Mouse (Mus musculus): ENCODE results near the gene Ppp1r12c. TPM values are rescaled to one million over a fixed set of nuclear protein-coding genes. Genes with fewer than 3 reads are reported as not detected.

The Ppp1r12c gene
- 267 and 1,249 TPM in 2 replicates for polyA plus RNA-seq (2012; ENCODE audit: insufficient read depth, low replicate concordance)

- H3K4me3 ChIP-seq (replicated peaks): peak within 1 kb of the TSS; percentile 100
- peaks cover 83% of the 10 kb centered on the region for H3K4me1 ChIP-seq
- no peaks in the 10 kb centered on the region for H3K9me3 ChIP-seq
- peaks cover 34% of the 10 kb centered on the region for H3K36me3 ChIP-seq (replicated peaks; ENCODE audit: low read length)
- H3K27me3 ChIP-seq (replicated peaks): no peaks in the 10 kb centered on the region
- no peak for TF ChIP-seq GATA1 (IDR thresholded peaks at IDR 0.05; ENCODE audit: borderline replicate concordance, low read length)
- no peak for TF ChIP-seq FLI1 (IDR thresholded peaks at IDR 0.05; ENCODE audit: low read length)
These were observed at the start of gene Ppp1r12c for GRCm38 (mm10) chr7:4501558-4502397. Gene Ppp1r12c, minus strand, starts transcription at chr7:4501680.

DNA sequence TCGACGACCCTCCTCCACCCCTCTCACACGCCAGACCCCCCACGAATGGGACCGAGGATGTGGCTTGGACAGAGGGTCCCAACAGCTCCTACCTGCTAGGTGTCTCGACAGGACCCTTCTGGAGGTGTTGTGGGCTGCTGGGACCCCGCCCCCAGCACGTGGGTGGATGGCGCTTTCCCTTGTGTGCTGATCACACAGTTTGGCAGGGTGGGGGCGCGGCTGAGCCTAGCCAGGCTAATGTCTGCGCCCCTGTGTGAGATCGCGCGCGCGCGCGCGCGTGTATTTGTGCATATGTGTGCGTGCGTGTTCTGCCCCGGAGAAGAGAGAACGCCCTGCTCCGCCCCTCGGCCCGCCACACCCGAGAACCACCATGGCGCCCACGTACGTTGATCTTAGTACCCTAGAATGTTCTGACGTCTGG is 45.8 kb upstream of the Ppp1r12c start, which contains the start of gene Syt5:
Gene Syt5 (minus strand): TSS at position 321 of the 421 bp plus-strand sequence.
- Histone ChIP-seq H3K27me3 (replicated peaks) (peaks cover 68% of the 10 kb centered on the region), H3K4me1 (peaks cover 12% of the 10 kb centered on the region), H3K36me3 (replicated peaks; ENCODE audit: low read length) (no peaks in the 10 kb centered on the region), H3K9me3 (no peaks in the 10 kb centered on the region), H3K4me3 (replicated peaks) (peak within 1 kb of the TSS; percentile 50)
- TF ChIP-seq FLI1 (IDR thresholded peaks at IDR 0.05; ENCODE audit: low read length): no peak

DNA sequence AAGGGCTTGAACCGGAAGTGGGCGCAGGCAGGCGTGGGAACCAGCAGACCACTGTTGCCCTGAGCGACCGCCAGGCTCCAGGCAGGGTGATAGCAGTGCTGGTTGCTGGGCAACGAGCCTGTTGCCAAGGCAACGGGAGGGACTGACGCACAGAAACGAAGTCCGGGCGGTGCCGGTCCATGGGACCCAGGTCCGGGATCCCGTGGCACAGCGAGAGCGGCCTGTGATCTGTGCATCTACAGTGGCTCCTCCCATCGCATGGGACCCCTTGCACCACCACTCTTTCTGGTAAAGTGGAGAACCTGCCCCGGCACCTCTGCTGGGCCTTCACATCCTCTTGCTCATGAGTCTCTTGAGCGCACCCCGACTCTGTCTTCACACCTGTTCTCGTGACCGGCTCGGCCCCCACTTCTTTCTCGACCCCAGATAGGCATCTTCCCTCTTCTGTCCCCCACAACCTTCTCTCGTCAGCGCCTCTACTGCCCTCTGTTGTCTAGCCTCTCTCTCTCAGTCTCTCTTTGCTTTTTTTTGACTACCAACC is 45.2 kb upstream of the Ppp1r12c start:
- H3K36me3 ChIP-seq (replicated peaks; ENCODE audit: low read length): no peaks in the 10 kb centered on the region

GRCm38 (mm10) chr7:4546050-4546449 is 44.6 kb upstream of the Ppp1r12c start:
- Histone ChIP-seq H3K36me3 (replicated peaks; ENCODE audit: low read length) (no peaks in the 10 kb centered on the region), H3K4me1 (peaks cover 12% of the 10 kb centered on the region), H3K4me3 (replicated peaks) (no peak overlapping the region), H3K27me3 (replicated peaks) (peaks cover 61% of the 10 kb centered on the region), H3K9me3 (no peaks in the 10 kb centered on the region)
- TF ChIP-seq FLI1 (IDR thresholded peaks at IDR 0.05; ENCODE audit: low read length) (no peak), GATA1 (IDR thresholded peaks at IDR 0.05; ENCODE audit: borderline replicate concordance, low read length) (no peak)

More for the DNA sequence above, 45.2 kb upstream of the Ppp1r12c start:
- Histone ChIP-seq H3K27me3 (replicated peaks) (peaks cover 65% of the 10 kb centered on the region), H3K4me1 (peaks cover 12% of the 10 kb centered on the region), H3K9me3 (no peaks in the 10 kb centered on the region), H3K4me3 (replicated peaks) (no peak overlapping the region)
- TF ChIP-seq GATA1 (IDR thresholded peaks at IDR 0.05; ENCODE audit: borderline replicate concordance, low read length) (no peak), FLI1 (IDR thresholded peaks at IDR 0.05; ENCODE audit: low read length) (no peak)

- TF ChIP-seq GATA1 (IDR thresholded peaks at IDR 0.05; ENCODE audit: borderline replicate concordance, low read length): no peak
- TF ChIP-seq FLI1 (IDR thresholded peaks at IDR 0.05; ENCODE audit: low read length): no peak
- H3K4me1 ChIP-seq: peaks cover 10% of the 10 kb centered on the region
- H3K9me3 ChIP-seq: no peaks in the 10 kb centered on the region
- H3K27me3 ChIP-seq (replicated peaks): peaks cover 56% of the 10 kb centered on the region
- H3K4me3 ChIP-seq (replicated peaks): no peak overlapping the region
- H3K36me3 ChIP-seq (replicated peaks; ENCODE audit: low read length): no peaks in the 10 kb centered on the region
These were observed 40.5 kb upstream of the Ppp1r12c start for GRCm38 (mm10) chr7:4542013-4542412.

- peaks cover 49% of the 10 kb centered on the region for H3K27me3 ChIP-seq (replicated peaks)
- no peak for TF ChIP-seq GATA1 (IDR thresholded peaks at IDR 0.05; ENCODE audit: borderline replicate concordance, low read length)
- no peak for TF ChIP-seq FLI1 (IDR thresholded peaks at IDR 0.05; ENCODE audit: low read length)
- H3K4me3 ChIP-seq (replicated peaks): no peak overlapping the region
- H3K36me3 ChIP-seq (replicated peaks; ENCODE audit: low read length): no peaks in the 10 kb centered on the region
- peaks cover 3% of the 10 kb centered on the region for H3K4me1 ChIP-seq
- no peaks in the 10 kb centered on the region for H3K9me3 ChIP-seq
These were observed 39.9 kb upstream of the Ppp1r12c start for GRCm38 (mm10) chr7:4541344-4541743.

- no peaks in the 10 kb centered on the region for H3K36me3 ChIP-seq (replicated peaks; ENCODE audit: low read length)
- no peaks in the 10 kb centered on the region for H3K9me3 ChIP-seq
- no peak overlapping the region for H3K4me3 ChIP-seq (replicated peaks)
- H3K27me3 ChIP-seq (replicated peaks): peaks cover 50% of the 10 kb centered on the region
- peaks cover 3% of the 10 kb centered on the region; the same call in 1 of the 2 replicates for H3K4me1 ChIP-seq
- TF ChIP-seq FLI1 (IDR thresholded peaks at IDR 0.05; ENCODE audit: low read length): no peak
- TF ChIP-seq GATA1 (IDR thresholded peaks at IDR 0.05; ENCODE audit: borderline replicate concordance, low read length): no peak
These were observed 37.5 kb upstream of the Ppp1r12c start for GRCm38 (mm10) chr7:4539019-4539418.

DNA sequence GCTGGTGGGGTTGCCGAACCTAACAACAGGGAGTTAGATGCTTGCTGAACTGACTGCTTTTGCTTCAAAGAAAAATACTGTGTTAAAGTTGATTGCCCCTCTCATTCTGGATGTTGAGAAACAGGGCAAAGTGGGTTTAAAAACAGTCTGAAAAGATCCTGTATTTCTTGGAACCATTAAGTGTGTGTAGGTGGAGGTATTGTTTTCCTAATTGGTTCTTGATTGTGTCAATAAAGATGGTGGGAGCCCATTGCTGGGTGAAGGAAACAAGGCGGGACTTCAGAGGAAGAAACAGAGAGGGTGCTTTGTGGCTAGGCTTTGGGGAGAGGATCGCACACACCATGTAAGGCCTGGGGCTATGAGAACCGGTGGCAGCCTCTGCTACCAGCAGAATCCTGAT is 35.7 kb upstream of the Ppp1r12c start:
- TF ChIP-seq GATA1 (IDR thresholded peaks at IDR 0.05; ENCODE audit: borderline replicate concordance, low read length): no peak
- TF ChIP-seq FLI1 (IDR thresholded peaks at IDR 0.05; ENCODE audit: low read length): no peak
- Histone ChIP-seq H3K4me3 (replicated peaks) (no peak overlapping the region), H3K9me3 (no peaks in the 10 kb centered on the region), H3K4me1 (peaks cover 6% of the 10 kb centered on the region), H3K36me3 (replicated peaks; ENCODE audit: low read length) (no peaks in the 10 kb centered on the region), H3K27me3 (replicated peaks) (peaks cover 49% of the 10 kb centered on the region)

- Histone ChIP-seq H3K36me3 (replicated peaks; ENCODE audit: low read length) (no peaks in the 10 kb centered on the region), H3K4me3 (replicated peaks) (no peak overlapping the region), H3K27me3 (replicated peaks) (peaks cover 56% of the 10 kb centered on the region), H3K9me3 (no peaks in the 10 kb centered on the region), H3K4me1 (peaks cover 12% of the 10 kb centered on the region)
- TF ChIP-seq FLI1 (IDR thresholded peaks at IDR 0.05; ENCODE audit: low read length) (no peak), GATA1 (IDR thresholded peaks at IDR 0.05; ENCODE audit: borderline replicate concordance, low read length) (no peak)
These were observed 34.9 kb upstream of the Ppp1r12c start for GRCm38 (mm10) chr7:4536369-4536768.
